Mouse (Mus musculus) forebrain, postnatal 0 days (tissue): ENCODE data around the gene 3830406C13Rik. TPM values are rescaled to one million over a fixed set of nuclear protein-coding genes. Genes with fewer than 3 reads are reported as not detected.

Experiments used
- ATAC-seq: fragments of 200-750 bp; cut with Nextera tagmentation; 2 replicates; pipeline ENCODE4 v1.8.0; 2017; ENCODE audit warnings: mild to moderate bottlenecking, moderate library complexity
- DNase-seq: peaks from one replicate; pipeline ENCODE4 v3.0.0-alpha.2; 2015
- H3K27ac ChIP-seq: fragments of 300-500 bp; sonication (generic); 2 replicates; pipeline ENCODE4 v1.5.1; 2014; ENCODE audit warnings: low read depth, mild to moderate bottlenecking, antibody characterized with exemption, low read length, moderate library complexity, mixed read lengths
- H3K27me3 ChIP-seq: fragments of 300-500 bp; sonication (generic); 2 replicates; pipeline ENCODE4 v1.6.1; 2014; ENCODE audit warnings: mild to moderate bottlenecking, low read length, mixed read lengths; ENCODE audit not compliant: insufficient read depth
- H3K36me3 ChIP-seq: fragments of 300-500 bp; sonication (generic); 2 replicates; pipeline ENCODE4 v1.6.1; 2014; ENCODE audit warnings: mild to moderate bottlenecking, moderate library complexity; ENCODE audit not compliant: insufficient read depth
- H3K4me1 ChIP-seq: fragments of 300-500 bp; sonication (generic); 2 replicates; pipeline ENCODE4 v1.6.1; 2014; ENCODE audit warnings: antibody characterized with exemption; ENCODE audit not compliant: insufficient read depth
- H3K4me2 ChIP-seq: fragments of 300-500 bp; sonication (generic); 2 replicates; pipeline ENCODE4 v1.6.1; 2014; ENCODE audit warnings: low read depth, mild to moderate bottlenecking, moderate library complexity
- H3K4me3 ChIP-seq: fragments of 300-500 bp; sonication (generic); 2 replicates; pipeline ENCODE4 v1.5.1; 2014; ENCODE audit warnings: low read depth, low read length, mixed read lengths
- H3K9ac ChIP-seq: fragments of 300-500 bp; sonication (generic); 2 replicates; pipeline ENCODE4 v1.6.1; 2014; ENCODE audit warnings: mild to moderate bottlenecking
- H3K9me3 ChIP-seq: fragments of 300-500 bp; sonication (generic); 2 replicates; pipeline ENCODE4 v1.6.1; 2016; ENCODE audit warnings: low read length
- CTCF ChIP-seq: sonication (generic); IDR thresholded peaks from 2 replicates; pipeline ENCODE4 v1.5.1; 2016; ENCODE audit warnings: antibody characterized with exemption, control low read depth, low read depth
- WGBS: fragments of 180-500 bp; shearing (Covaris S2); extraction: QIAGEN DNeasy Blood & Tissue Kit; methylation state at CpG from one replicate; pipeline ENCODE4 v1.1.7; 2014; 5-methylcytosine and 5-hydroxymethylcytosine counted together
- polyA plus RNA-seq: library from polyadenylated mRNA; unstranded; fragments of >200 nt; fragmentation: Nextera tagmentation; extraction: Ambion mirVana; gene quantifications from 2 replicates; pipeline ENCODE4 v1.2.1, GENCODE M21; 2015
- total RNA-seq: library from RNA; depleted of rRNA; stranded (reverse); fragments of >200 nt; gene quantifications from 2 replicates; pipeline ENCODE4 v1.2.3, GENCODE M21; 2014; rRNA removed

Gene 3830406C13Rik
- total and polyA plus RNA-seq, 2 experiments from 2014 or later: 27.8 to 39.0 TPM

DNA sequence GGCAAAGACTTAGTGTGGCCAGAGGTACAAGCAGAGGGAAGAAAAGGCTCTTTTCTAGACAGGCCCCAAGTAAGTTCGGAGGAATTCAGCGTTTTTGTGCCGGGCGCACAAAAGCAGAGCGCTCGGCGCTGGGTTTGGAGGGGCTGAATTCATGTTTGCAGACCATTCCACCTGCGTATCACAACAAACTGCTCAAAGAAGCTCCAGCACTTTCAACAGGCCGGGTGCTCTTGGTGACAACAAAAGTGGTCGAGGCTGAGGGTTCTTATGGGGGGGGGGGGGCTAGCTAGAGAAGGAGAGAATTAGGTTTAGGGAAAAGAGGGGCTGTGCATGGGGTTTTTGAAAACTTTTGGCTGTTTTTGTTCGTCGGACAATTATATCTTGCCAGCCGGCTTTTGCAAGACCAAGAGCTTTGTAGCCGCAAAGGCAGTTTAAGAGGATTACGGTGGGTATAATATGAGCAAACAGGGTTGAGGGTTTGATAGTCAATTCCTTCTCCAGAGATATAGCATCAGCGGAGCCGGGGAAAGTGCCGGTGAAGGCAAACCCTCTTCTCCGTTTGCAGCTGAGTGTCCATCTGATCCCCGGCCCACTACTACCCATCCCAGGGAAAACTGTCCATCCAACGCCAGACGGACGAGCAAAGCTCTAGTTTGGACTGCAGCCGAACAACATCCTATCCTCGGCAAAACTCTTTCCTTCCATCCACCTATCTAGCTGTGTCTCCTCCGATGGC is 63.1 kb downstream of the 3830406C13Rik start:
- H3K27ac ChIP-seq: peak overlapping the region; percentile 87
- H3K36me3 ChIP-seq: no peaks in the 10 kb centered on the region
- ATAC-seq (0 out of 2 replicates have a peak, but pooled peaks have one; percentile 1), DNase-seq (peak; percentile 65)
- peak overlapping the region; percentile 56 for H3K4me2 ChIP-seq
- WGBS: 3% methylated on average over 26 of the region's 26 CpGs
- no peaks in the 10 kb centered on the region for H3K4me1 ChIP-seq
- no peaks in the 10 kb centered on the region for H3K9me3 ChIP-seq
- H3K4me3 ChIP-seq: peak overlapping the region; percentile 42
- peaks cover 33% of the 10 kb centered on the region for H3K27me3 ChIP-seq
- TF ChIP-seq CTCF: no peak
- H3K9ac ChIP-seq: peak overlapping the region; percentile 57

DNA sequence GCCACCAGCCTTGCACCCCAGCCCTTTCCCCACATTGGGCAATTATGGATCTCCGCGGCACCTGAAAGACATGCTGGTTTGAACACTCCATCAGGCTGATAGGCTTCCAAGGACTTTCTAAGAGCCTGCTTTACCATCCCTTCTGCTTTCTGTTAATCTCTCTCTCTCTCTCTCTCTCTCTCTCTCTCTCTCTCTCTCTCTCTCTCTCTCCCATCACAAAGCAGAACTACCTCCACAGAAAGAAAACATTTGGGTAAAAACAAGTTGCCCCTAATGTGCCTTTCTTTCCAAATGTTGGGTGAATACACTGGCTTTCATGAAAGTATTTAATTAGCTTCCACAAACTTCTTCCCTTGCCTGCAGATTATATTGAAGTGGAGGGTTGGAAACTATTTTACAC is 64.1 kb downstream of the 3830406C13Rik start, which contains the start of gene Fezf2:
TSS of gene Fezf2 (minus strand) at position 101 of the 400 bp plus-strand sequence.
- Histone ChIP-seq H3K9ac (peak within 1 kb of the TSS; percentile 19), H3K9me3 (no peaks in the 10 kb centered on the region), H3K4me3 (peak within 1 kb of the TSS; percentile 42; the same call in 1 of the 2 replicates), H3K36me3 (no peaks in the 10 kb centered on the region), H3K27ac (peak within 1 kb of the TSS; percentile 87; the same call in 1 of the 2 replicates), H3K4me1 (no peaks in the 10 kb centered on the region), H3K27me3 (peaks cover 38% of the 10 kb centered on the region), H3K4me2 (peak within 1 kb of the TSS; percentile 56)
- 21% methylated on average over 2 of the region's 2 CpGs for WGBS
- ATAC-seq (no peak), DNase-seq (peak; percentile 14)
- no peak for TF ChIP-seq CTCF

DNA sequence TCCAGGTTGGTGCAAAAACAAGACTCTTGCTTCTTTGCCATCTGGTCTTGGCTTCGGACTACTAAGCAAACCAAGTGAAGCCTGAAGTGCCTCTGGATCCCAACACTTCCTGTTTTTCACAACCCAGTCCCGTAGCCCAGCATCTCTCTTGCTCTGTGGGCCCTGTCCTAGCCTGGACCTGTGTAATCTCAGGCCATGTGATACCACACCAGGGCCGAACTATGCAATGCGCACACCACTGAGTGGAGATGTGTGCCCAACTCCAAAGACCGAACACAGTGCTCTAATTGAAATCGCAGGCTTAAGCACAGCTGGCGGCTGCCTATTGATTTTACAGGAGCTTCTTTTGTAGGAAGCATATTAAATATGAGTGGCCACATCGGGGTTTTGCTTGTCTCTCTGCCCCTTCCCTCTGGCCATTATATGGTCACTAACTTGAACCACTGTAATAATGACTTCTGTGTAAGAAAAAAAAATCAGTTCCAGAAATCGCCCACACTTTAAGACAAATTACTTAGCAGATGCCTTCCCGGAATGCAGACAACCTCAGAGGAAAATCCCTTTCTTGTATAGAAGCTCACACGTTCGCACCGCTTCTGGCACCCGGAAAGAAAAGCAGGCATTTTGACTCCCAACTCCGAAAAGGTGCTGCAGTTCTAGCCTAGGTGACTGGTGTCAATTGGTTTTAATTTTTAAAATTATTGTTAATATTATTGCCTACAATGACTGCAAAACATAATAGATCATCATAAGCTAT is 65.5 kb downstream of the 3830406C13Rik start:
- Histone ChIP-seq H3K4me3 (no peak overlapping the region), H3K27ac (no peak overlapping the region), H3K4me1 (no peaks in the 10 kb centered on the region), H3K36me3 (no peaks in the 10 kb centered on the region), H3K9ac (no peak overlapping the region), H3K27me3 (peaks cover 45% of the 10 kb centered on the region), H3K9me3 (no peaks in the 10 kb centered on the region), H3K4me2 (no peak overlapping the region)
- WGBS: 36% methylated on average over 15 of the region's 15 CpGs
- DNase-seq (peak; percentile 25), ATAC-seq (no peak)
- TF ChIP-seq CTCF: no peak

DNA sequence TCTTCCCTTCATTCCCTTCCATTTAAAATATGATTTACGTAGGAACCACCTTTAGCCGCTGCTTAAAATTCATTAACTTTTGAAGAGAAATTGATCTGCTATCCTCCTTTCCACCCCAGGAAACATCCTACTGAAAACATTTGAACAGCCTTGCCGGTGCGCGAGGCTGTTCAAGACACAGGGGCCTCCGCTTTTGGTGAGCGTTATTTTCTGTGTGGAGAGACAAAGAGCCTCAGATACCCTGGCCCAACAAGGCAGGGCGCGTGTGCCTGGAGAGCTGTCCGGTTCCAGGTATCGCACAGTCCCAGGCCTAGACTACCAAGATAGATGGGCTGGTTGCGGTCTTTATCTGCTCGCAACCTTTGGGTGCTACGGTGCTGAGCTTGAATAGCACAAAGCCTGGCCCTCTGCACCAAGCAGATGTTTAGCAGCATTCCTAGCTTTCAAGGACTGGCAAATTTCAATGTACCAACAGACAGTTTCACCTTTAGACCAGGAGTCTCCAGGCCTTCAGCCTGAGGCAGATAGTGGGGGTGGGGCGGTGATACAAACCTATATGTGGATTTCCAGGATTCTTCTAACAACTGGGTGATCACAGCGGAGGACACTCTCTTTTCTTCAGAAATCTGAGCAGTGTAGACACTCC is 66.4 kb downstream of the 3830406C13Rik start:
- Histone ChIP-seq H3K36me3 (no peaks in the 10 kb centered on the region), H3K9ac (no peak overlapping the region), H3K4me3 (no peak overlapping the region), H3K4me2 (no peak overlapping the region), H3K27me3 (peaks cover 45% of the 10 kb centered on the region), H3K9me3 (no peaks in the 10 kb centered on the region), H3K4me1 (no peaks in the 10 kb centered on the region), H3K27ac (0 out of 2 replicates have a peak overlapping the region, but pooled peaks have one; percentile 3)
- WGBS: 40% methylated on average over 16 of the region's 16 CpGs
- no peak for TF ChIP-seq CTCF
- DNase-seq (peak; percentile 36), ATAC-seq (no peak)

Other genes with a start within 250 kb of the 3830406C13Rik start
- 0.15 TPM in 1 of 2 replicates, not detected in the other for gene Gm49355, start 197 bp upstream of the 3830406C13Rik start, total RNA-seq
- gene Gm49355, start 197 bp upstream of the 3830406C13Rik start, polyA plus RNA-seq: 0.15 and 0.21 TPM in 2 replicates
- 26.8 and 27.5 TPM in 2 replicates for gene Fezf2, start 64.0 kb downstream of the 3830406C13Rik start, total RNA-seq
- 40.7 and 42.2 TPM in 2 replicates for gene Fezf2, start 64.0 kb downstream of the 3830406C13Rik start, polyA plus RNA-seq